Mouse (Mus musculus): ENCODE measurements around the gene Tmem106c. TPM values are rescaled to one million over a fixed set of nuclear protein-coding genes. Genes with fewer than 3 reads are reported as not detected.
A peak's percentile ranks its signal among the peaks of the same experiment; 100 is the strongest.

Tmem106c gene
- polyA plus RNA-seq, 1 experiment from 2014 or later: 49.5 TPM

GRCm38 (mm10) chr15:98003822-98004739 is 40.1 kb downstream of the Tmem106c start, which contains the start of gene Col2a1:
Gene Col2a1, minus strand, starts transcription at chr15:98004695.
- WGBS: under 1% methylated on average over 59 of the region's 59 CpGs
- peaks cover 55% of the 10 kb centered on the region for H3K4me1 ChIP-seq
- peak within 1 kb of the TSS; percentile 58 for H3K4me3 ChIP-seq
- no peaks in the 10 kb centered on the region for H3K36me3 ChIP-seq
- peak; percentile 51; the same call in 1 of the 2 replicates for ATAC-seq (ENCODE audit: low FRiP score)
- peak within 1 kb of the TSS; percentile 82 for H3K4me2 ChIP-seq (replicated peaks)
- H3K9ac ChIP-seq: peak within 1 kb of the TSS; percentile 80
- no peaks in the 10 kb centered on the region for H3K9me3 ChIP-seq (replicated peaks)
- peak within 1 kb of the TSS; percentile 96 for H3K27ac ChIP-seq
- H3K27me3 ChIP-seq: peaks cover 29% of the 10 kb centered on the region

DNA sequence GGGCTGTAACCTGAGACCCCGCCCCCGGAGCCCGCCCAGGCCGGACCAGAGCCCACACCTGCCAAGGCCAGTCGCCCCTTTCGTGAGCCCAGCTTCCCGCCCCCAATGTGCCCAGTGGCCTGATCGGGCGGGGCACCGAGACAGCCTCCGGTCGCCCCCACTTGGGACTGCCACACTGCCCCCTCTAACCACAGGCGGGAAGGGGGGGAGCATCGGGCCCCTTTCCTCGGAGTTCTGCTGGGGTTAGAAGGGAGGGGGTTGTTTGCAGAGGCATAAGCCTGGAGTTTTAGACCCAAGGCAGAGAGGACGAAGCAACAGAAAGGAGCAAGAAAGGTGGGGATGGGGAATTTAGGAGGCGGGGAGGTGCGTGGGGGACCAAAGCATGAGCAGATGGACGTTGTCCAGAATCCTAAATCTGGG is 40.8 kb downstream of the Tmem106c start:
- Histone ChIP-seq H3K4me2 (replicated peaks) (peak overlapping the region; percentile 82), H3K27me3 (peaks cover 29% of the 10 kb centered on the region), H3K9ac (peak overlapping the region; percentile 80), H3K4me1 (peaks cover 49% of the 10 kb centered on the region), H3K27ac (peak overlapping the region; percentile 96; the same call in 1 of the 2 replicates), H3K9me3 (replicated peaks) (no peaks in the 10 kb centered on the region), H3K36me3 (no peaks in the 10 kb centered on the region), H3K4me3 (peak overlapping the region; percentile 58)
- under 1% methylated on average over 19 of the region's 19 CpGs for WGBS
- ATAC-seq (ENCODE audit: low FRiP score): peak; percentile 23; the same call in 1 of the 2 replicates

DNA sequence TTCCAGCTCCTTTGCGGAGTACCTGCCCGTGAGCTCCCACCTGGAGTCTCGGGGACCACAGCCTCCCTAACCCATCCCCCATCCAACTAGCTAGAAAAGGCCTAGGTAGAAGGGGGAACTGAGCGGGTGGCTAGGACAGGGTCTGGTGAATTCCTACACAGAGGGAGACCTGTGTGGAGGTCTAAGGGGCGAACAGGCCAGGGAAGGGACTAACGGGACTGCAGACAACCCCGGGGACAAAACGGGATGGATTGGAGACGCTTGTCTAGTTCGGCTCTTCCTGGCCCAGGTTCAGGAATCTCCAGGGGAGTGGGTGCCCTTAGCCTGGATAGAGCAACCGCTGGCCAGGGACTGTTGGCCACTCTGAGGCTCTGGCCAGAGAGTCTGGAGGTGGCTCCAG is 41.2 kb downstream of the Tmem106c start:
- ATAC-seq (ENCODE audit: low FRiP score): no peak
- H3K27me3 ChIP-seq: peaks cover 29% of the 10 kb centered on the region
- peak overlapping the region; percentile 82 for H3K4me2 ChIP-seq (replicated peaks)
- peak overlapping the region; percentile 80; the same call in 1 of the 2 replicates for H3K9ac ChIP-seq
- no peaks in the 10 kb centered on the region for H3K36me3 ChIP-seq
- peaks cover 44% of the 10 kb centered on the region for H3K4me1 ChIP-seq
- H3K27ac ChIP-seq: peak overlapping the region; percentile 96; the same call in 1 of the 2 replicates
- peak overlapping the region; percentile 58 for H3K4me3 ChIP-seq
- 7% methylated on average over 11 of the region's 11 CpGs for WGBS
- H3K9me3 ChIP-seq (replicated peaks): no peaks in the 10 kb centered on the region

GRCm38 (mm10) chr15:98012810-98013209 is 48.8 kb downstream of the Tmem106c start:
- Histone ChIP-seq H3K27me3 (no peaks in the 10 kb centered on the region), H3K9me3 (replicated peaks) (no peaks in the 10 kb centered on the region), H3K27ac (no peak overlapping the region), H3K4me3 (no peak overlapping the region), H3K36me3 (no peaks in the 10 kb centered on the region), H3K9ac (no peak overlapping the region), H3K4me2 (replicated peaks) (no peak overlapping the region), H3K4me1 (peaks cover 3% of the 10 kb centered on the region; the same call in 1 of the 2 replicates)
- no peak for ATAC-seq (ENCODE audit: low FRiP score)
- 60% methylated on average over 6 of the region's 6 CpGs for WGBS

DNA sequence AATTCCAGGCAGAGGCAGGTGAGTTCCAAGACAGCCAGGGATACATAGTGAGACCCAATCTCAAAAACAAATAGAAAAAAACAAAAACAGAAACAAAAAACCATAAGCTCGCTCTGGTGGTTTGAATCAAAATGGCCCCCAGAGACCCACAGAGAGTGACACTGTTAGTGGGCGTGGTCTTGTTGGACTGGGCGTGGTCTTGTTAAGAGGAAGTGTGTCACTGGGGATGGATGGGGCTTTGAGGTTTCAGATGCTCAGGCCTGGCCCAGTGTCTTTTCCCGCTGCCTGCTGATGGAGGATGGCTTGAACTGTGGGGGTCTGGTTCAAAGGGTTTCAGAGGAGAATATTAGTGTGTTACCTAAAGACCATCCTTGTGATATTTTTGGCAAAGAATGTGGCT is 53.9 kb downstream of the Tmem106c start:
- no peak for ATAC-seq (ENCODE audit: low FRiP score)
- Histone ChIP-seq H3K36me3 (no peaks in the 10 kb centered on the region), H3K4me3 (no peak overlapping the region), H3K27me3 (no peaks in the 10 kb centered on the region), H3K9me3 (replicated peaks) (no peaks in the 10 kb centered on the region), H3K9ac (no peak overlapping the region), H3K27ac (no peak overlapping the region), H3K4me2 (replicated peaks) (no peak overlapping the region), H3K4me1 (peaks cover 3% of the 10 kb centered on the region; the same call in 1 of the 2 replicates)
- WGBS: 82% methylated on average over 4 of the region's 4 CpGs

GRCm38 (mm10) chr15:98019047-98019446 is 55.0 kb downstream of the Tmem106c start:
- Histone ChIP-seq H3K36me3 (no peaks in the 10 kb centered on the region), H3K4me3 (no peak overlapping the region), H3K27me3 (no peaks in the 10 kb centered on the region), H3K9me3 (replicated peaks) (no peaks in the 10 kb centered on the region), H3K4me1 (peaks cover 3% of the 10 kb centered on the region; the same call in 1 of the 2 replicates), H3K9ac (no peak overlapping the region), H3K27ac (no peak overlapping the region), H3K4me2 (replicated peaks) (no peak overlapping the region)
- WGBS: 66% methylated on average over 3 of the region's 3 CpGs
- ATAC-seq (ENCODE audit: low FRiP score): no peak

Other genes with a start within 250 kb of the Tmem106c start
- gene Endou, start 232.9 kb upstream of the Tmem106c start, polyA plus RNA-seq (2016; fragmentation: Nextera tagmentation; extraction: Ambion mirVana): 0.25 TPM in 2 replicates
- gene Rapgef3, start 196.2 kb upstream of the Tmem106c start, polyA plus RNA-seq (2016; fragmentation: Nextera tagmentation; extraction: Ambion mirVana): 9.1 and 10.7 TPM in 2 replicates
- gene Slc48a1, start 185.7 kb upstream of the Tmem106c start, polyA plus RNA-seq (2016; fragmentation: Nextera tagmentation; extraction: Ambion mirVana): 41.6 and 43.3 TPM in 2 replicates
- gene Hdac7, start 119.7 kb upstream of the Tmem106c start, polyA plus RNA-seq (2016; fragmentation: Nextera tagmentation; extraction: Ambion mirVana): 26.7 and 29.1 TPM in 2 replicates
- gene Vdr, start 53.6 kb upstream of the Tmem106c start, polyA plus RNA-seq (2016; fragmentation: Nextera tagmentation; extraction: Ambion mirVana): 0.43 and 0.70 TPM in 2 replicates
- 459 and 487 TPM in 2 replicates for gene Col2a1, start 40.5 kb downstream of the Tmem106c start, polyA plus RNA-seq (2016; fragmentation: Nextera tagmentation; extraction: Ambion mirVana)
- 53.4 TPM in 2 replicates for gene Pfkm, start 128.4 kb downstream of the Tmem106c start, polyA plus RNA-seq (2016; fragmentation: Nextera tagmentation; extraction: Ambion mirVana)
- 38.7 and 39.1 TPM in 2 replicates for gene Senp1, start 129.5 kb downstream of the Tmem106c start, polyA plus RNA-seq (2016; fragmentation: Nextera tagmentation; extraction: Ambion mirVana)
- 45.1 and 49.3 TPM in 2 replicates for gene Asb8, start 201.4 kb downstream of the Tmem106c start, polyA plus RNA-seq (2016; fragmentation: Nextera tagmentation; extraction: Ambion mirVana)
- 24.7 and 26.7 TPM in 2 replicates for gene Ccdc184, start 203.0 kb downstream of the Tmem106c start, polyA plus RNA-seq (2016; fragmentation: Nextera tagmentation; extraction: Ambion mirVana)
- not detected in 2 replicates for gene Olfr288, start 231.3 kb downstream of the Tmem106c start, polyA plus RNA-seq (2016; fragmentation: Nextera tagmentation; extraction: Ambion mirVana)

All from hindbrain, embryonic 12.5 days (tissue).